Mouse (Mus musculus) heart, adult 2 months (tissue): ENCODE data around the gene Gm49510. TPM values are rescaled to one million over a fixed set of nuclear protein-coding genes. Genes with fewer than 3 reads are reported as not detected.

Experiments used
- DNase-seq, 2 experiments: peaks; one replicate each; pipeline ENCODE4 v3.0.0; 2021
- H3K27ac ChIP-seq: fragments of 200-600 bp; 2 replicates; pipeline ENCODE4 v1.8.1; 2022
- H3K27me3 ChIP-seq: fragments of 200-500 bp; 2 replicates; pipeline ENCODE4 v1.6.1; 2012; ENCODE audit warnings: mild to moderate bottlenecking, low read length, inconsistent platforms, mixed read lengths; ENCODE audit not compliant: control insufficient read depth, insufficient read depth
- H3K36me3 ChIP-seq: fragments of 200-500 bp; 2 replicates; pipeline ENCODE4 v1.6.1; 2012; ENCODE audit warnings: low read length, inconsistent platforms; ENCODE audit not compliant: control insufficient read depth, insufficient read depth
- H3K4me1 ChIP-seq: fragments of 200-500 bp; 2 replicates; pipeline ENCODE4 v1.6.1; 2011; ENCODE audit warnings: low read length; ENCODE audit not compliant: control insufficient read depth, insufficient read depth
- H3K4me3 ChIP-seq: fragments of 200-600 bp; 2 replicates; pipeline ENCODE4 v1.8.1; 2022
- H3K79me2 ChIP-seq: fragments of 200-500 bp; replicated peaks from 2 replicates; pipeline ENCODE4 v1.6.1; 2012; ENCODE audit warnings: mild to moderate bottlenecking, inconsistent platforms, low read length, moderate library complexity, mixed read lengths; ENCODE audit not compliant: control insufficient read depth, insufficient read depth
- H3K9ac ChIP-seq: fragments of 200-500 bp; 2 replicates; pipeline ENCODE4 v1.6.1; 2012; ENCODE audit warnings: low read depth, mild to moderate bottlenecking, control low read depth, inconsistent platforms, low read length, mixed read lengths
- CTCF ChIP-seq: fragments of 200-600 bp; IDR thresholded peaks from 2 replicates; pipeline ENCODE4 v1.8.1; 2022; ENCODE audit warnings: antibody characterized with exemption, mild to moderate bottlenecking, moderate library complexity
- EP300 ChIP-seq: fragments of 200-500 bp; IDR thresholded peaks from 2 replicates; pipeline ENCODE4 v1.6.1; 2011; ENCODE audit warnings: low read depth, low read length, control low read depth; ENCODE audit not compliant: insufficient read depth
- POLR2A ChIP-seq: fragments of 200-500 bp; IDR thresholded peaks from 2 replicates; pipeline ENCODE4 v1.6.1; 2011; ENCODE audit warnings: mild to moderate bottlenecking, low read depth, low read length, control low read depth; ENCODE audit not compliant: insufficient read depth
- WGBS: fragments of 180-500 bp; shearing (Covaris S2); methylation state at CpG from one replicate; pipeline ENCODE4 v1.1.7; 2018; 5-methylcytosine and 5-hydroxymethylcytosine counted together
- intact Hi-C: fragments of 180-260 bp; cut with DNase I; formaldehyde crosslinking; loops from one replicate; pipeline ENCODE4 v1.15.1; 2025
- polyA plus RNA-seq: library from polyadenylated mRNA; depleted of rRNA; stranded (reverse); fragments of >200 nt; gene quantifications from 2 replicates; pipeline ENCODE4 v1.2.3, GENCODE M21; 2012
- total RNA-seq, 2 experiments: library from RNA; stranded (reverse); gene quantifications; 2 replicates each; pipeline ENCODE4 v1.2.3; 2021

Gene Gm49510
- total and polyA plus RNA-seq, 3 experiments: 0.04 TPM; not detected in 2

GRCm38 (mm10) chr15:78927788-78928457 is 28.5 kb downstream of the Gm49510 start:
- intact Hi-C loops: no loop called here
- Histone ChIP-seq H3K4me1 (peaks cover 17% of the 10 kb centered on the region), H3K27ac (peak overlapping the region; percentile 97), H3K79me2 (no peaks in the 10 kb centered on the region), H3K27me3 (no peaks in the 10 kb centered on the region), H3K9ac (peak overlapping the region; percentile 42), H3K4me3 (peak overlapping the region; percentile 52), H3K36me3 (no peaks in the 10 kb centered on the region)
- TF ChIP-seq CTCF (no peak), EP300 (0 out of 2 replicates have a peak, but pooled peaks have one; percentile 32), POLR2A (peak; percentile 70)
- peak; percentile 75 to 87 for DNase-seq
- under 1% methylated on average over 33 of the region's 35 CpGs for WGBS

GRCm38 (mm10) chr15:78928539-78928938 is 29.1 kb downstream of the Gm49510 start:
- H3K27ac ChIP-seq: peak overlapping the region; percentile 47; the same call in 1 of the 2 replicates
- H3K4me1 ChIP-seq: peaks cover 17% of the 10 kb centered on the region
- H3K36me3 ChIP-seq: no peaks in the 10 kb centered on the region
- intact Hi-C loops: no loop called here
- TF ChIP-seq CTCF (no peak), POLR2A (no peak), EP300 (no peak)
- 0 out of 2 replicates have a peak overlapping the region, but pooled peaks have one; percentile 1 for H3K4me3 ChIP-seq
- H3K27me3 ChIP-seq: no peaks in the 10 kb centered on the region
- H3K9ac ChIP-seq: no peak overlapping the region
- no peak for DNase-seq
- H3K79me2 ChIP-seq: no peaks in the 10 kb centered on the region
- WGBS: 47% methylated on average over 8 of the region's 8 CpGs

GRCm38 (mm10) chr15:78930192-78930706 is 30.8 kb downstream of the Gm49510 start:
- no peaks in the 10 kb centered on the region for H3K36me3 ChIP-seq
- no peaks in the 10 kb centered on the region for H3K79me2 ChIP-seq
- intact Hi-C loops: no loop called here
- TF ChIP-seq CTCF: no peak
- no peak for TF ChIP-seq POLR2A
- no peak for TF ChIP-seq EP300
- H3K4me3 ChIP-seq: no peak overlapping the region
- H3K4me1 ChIP-seq: peaks cover 15% of the 10 kb centered on the region
- H3K9ac ChIP-seq: no peak overlapping the region
- WGBS: 86% methylated on average over 6 of the region's 6 CpGs
- no peak overlapping the region for H3K27ac ChIP-seq
- DNase-seq: no peak
- H3K27me3 ChIP-seq: no peaks in the 10 kb centered on the region

- Histone ChIP-seq H3K4me1 (peaks cover 11% of the 10 kb centered on the region), H3K4me3 (no peak overlapping the region), H3K79me2 (no peaks in the 10 kb centered on the region), H3K27ac (no peak overlapping the region), H3K27me3 (no peaks in the 10 kb centered on the region), H3K9ac (no peak overlapping the region), H3K36me3 (no peaks in the 10 kb centered on the region)
- WGBS: 85% methylated on average over 7 of the region's 7 CpGs
- intact Hi-C loops: loop anchor here (1.0 kb wide), 1 partner anchor 16 kb away; no protein-coding TSS in a partner anchor
- TF ChIP-seq CTCF (no peak), EP300 (no peak), POLR2A (no peak)
- no peak for DNase-seq
Measured at GRCm38 (mm10) chr15:78930801-78931426, 31.4 kb downstream of the Gm49510 start.

GRCm38 (mm10) chr15:78931577-78931976 is 32.1 kb downstream of the Gm49510 start:
- intact Hi-C loops: loop anchor here (1.0 kb wide), 1 partner anchor 16 kb away; no protein-coding TSS in a partner anchor
- H3K4me3 ChIP-seq: no peak overlapping the region

GRCm38 (mm10) chr15:78934784-78935320 is 35.4 kb downstream of the Gm49510 start, which contains the start of gene Nol12:
Gene Nol12, plus strand, starts transcription at chr15:78934933.
- peaks cover 3% of the 10 kb centered on the region for H3K4me1 ChIP-seq
- 0 out of 2 replicates have a peak, but pooled peaks have one; percentile 25 for TF ChIP-seq EP300
- TF ChIP-seq POLR2A: peak; percentile 83
- TF ChIP-seq CTCF: peak; percentile 44
- WGBS: under 1% methylated on average over 42 of the region's 42 CpGs
- no peaks in the 10 kb centered on the region for H3K36me3 ChIP-seq
- intact Hi-C loops: no loop called here
- H3K79me2 ChIP-seq: no peaks in the 10 kb centered on the region
- peak; percentile 87 for DNase-seq
- peak within 1 kb of the TSS; percentile 85 for H3K27ac ChIP-seq
- H3K9ac ChIP-seq: peak within 1 kb of the TSS; percentile 82
- no peaks in the 10 kb centered on the region for H3K27me3 ChIP-seq
- peak within 1 kb of the TSS; percentile 70 for H3K4me3 ChIP-seq

More at GRCm38 (mm10) chr15:78931577-78931976, 32.1 kb downstream of the Gm49510 start:
- H3K79me2 ChIP-seq: no peaks in the 10 kb centered on the region
- TF ChIP-seq EP300: 0 out of 2 replicates have a peak, but pooled peaks have one; percentile 46
- no peak for TF ChIP-seq POLR2A
- TF ChIP-seq CTCF: peak; percentile 89
- WGBS: 5% methylated on average over 3 of the region's 3 CpGs
- H3K9ac ChIP-seq: no peak overlapping the region
- H3K27ac ChIP-seq: no peak overlapping the region
- no peaks in the 10 kb centered on the region for H3K36me3 ChIP-seq
- DNase-seq: peak; percentile 63 to 66
- no peaks in the 10 kb centered on the region for H3K27me3 ChIP-seq
- peaks cover 9% of the 10 kb centered on the region for H3K4me1 ChIP-seq
